Mouse (Mus musculus) liver, embryonic 13.5 days (tissue): ENCODE results near the gene Cdc14b. TPM values are rescaled to one million over a fixed set of nuclear protein-coding genes. Genes with fewer than 3 reads are reported as not detected.

Source experiments
- ATAC-seq: fragments of 200-750 bp; cut with Nextera tagmentation; 2 replicates; pipeline ENCODE4 v1.8.0; 2017; ENCODE audit warnings: low read depth, mild to moderate bottlenecking, moderate number of reproducible peaks, moderate library complexity
- DNase-seq: peaks from one replicate; pipeline ENCODE4 v3.0.0; 2022
- H3K27ac ChIP-seq: fragments of 300-500 bp; sonication (generic); 2 replicates; pipeline ENCODE4 v1.5.1; 2015; ENCODE audit warnings: moderate library complexity, mild to moderate bottlenecking, inconsistent platforms
- H3K27me3 ChIP-seq: fragments of 300-500 bp; sonication (generic); 2 replicates; pipeline ENCODE4 v1.6.1; 2015; ENCODE audit warnings: mild to moderate bottlenecking, inconsistent platforms
- H3K36me3 ChIP-seq: fragments of 300-500 bp; sonication (generic); 2 replicates; pipeline ENCODE4 v1.6.1; 2015; ENCODE audit warnings: mild to moderate bottlenecking, inconsistent platforms
- H3K4me1 ChIP-seq: fragments of 300-500 bp; sonication (generic); replicated peaks from 2 replicates; pipeline ENCODE4 v1.6.1; 2015; ENCODE audit warnings: inconsistent platforms
- H3K4me2 ChIP-seq: fragments of 300-500 bp; sonication (generic); 2 replicates; pipeline ENCODE4 v1.6.1; 2015; ENCODE audit warnings: inconsistent platforms, mild to moderate bottlenecking, moderate library complexity
- H3K4me3 ChIP-seq: fragments of 300-500 bp; sonication (generic); replicated peaks from 2 replicates; pipeline ENCODE4 v1.5.1; 2015; ENCODE audit warnings: mild to moderate bottlenecking, inconsistent platforms
- H3K9ac ChIP-seq: fragments of 300-500 bp; sonication (generic); 2 replicates; pipeline ENCODE4 v1.6.1; 2015; ENCODE audit warnings: mild to moderate bottlenecking, inconsistent platforms
- H3K9me3 ChIP-seq: fragments of 300-500 bp; sonication (generic); replicated peaks from 2 replicates; pipeline ENCODE4 v1.6.1; 2016; ENCODE audit warnings: inconsistent platforms
- WGBS: fragments of 180-500 bp; shearing (Covaris S2); methylation state at CpG from one replicate; pipeline ENCODE4 v1.1.7; 2015; ENCODE audit not compliant: insufficient replicate concordance; 5-methylcytosine and 5-hydroxymethylcytosine counted together
- polyA plus RNA-seq: library from polyadenylated mRNA; unstranded; fragments of >200 nt; fragmentation: Nextera tagmentation; extraction: Ambion mirVana; gene quantifications from 2 replicates; pipeline ENCODE4 v1.2.1, GENCODE M21; 2015

Cdc14b gene
- polyA plus RNA-seq, 1 experiment from 2014 or later: 6.9 TPM

DNA sequence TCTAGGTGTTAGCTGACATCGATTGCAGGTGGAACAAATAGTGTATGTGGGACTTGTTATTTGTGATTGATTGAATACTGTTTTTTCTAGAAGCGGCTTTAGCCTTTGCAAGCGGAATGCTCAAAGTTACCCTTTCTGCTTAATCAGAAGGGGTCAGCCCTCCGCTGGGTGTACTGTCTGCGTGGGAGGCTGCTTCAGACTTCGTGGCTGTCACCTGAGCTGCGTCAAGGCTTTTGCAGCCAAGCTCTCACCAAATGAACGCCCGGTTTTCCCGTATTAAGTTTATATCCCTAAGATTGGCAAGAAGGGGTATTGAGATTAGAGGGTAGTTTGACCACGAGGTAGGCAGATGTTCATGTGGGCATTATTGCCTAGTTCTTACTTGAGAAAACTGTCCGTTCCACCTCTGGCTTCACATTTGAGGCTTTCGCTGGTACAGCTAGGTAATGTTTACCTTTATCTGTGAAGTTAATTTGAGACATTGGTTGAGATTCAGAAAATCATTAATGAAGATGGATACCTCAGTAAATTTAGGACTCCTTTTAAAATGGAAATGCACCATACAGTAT, 111.9 kb downstream of the Cdc14b start:
- 53% methylated on average over 13 of the region's 13 CpGs for WGBS
- peak overlapping the region; percentile 85 for H3K4me3 ChIP-seq
- no peaks in the 10 kb centered on the region for H3K9me3 ChIP-seq
- DNase-seq: no peak
- no peak for ATAC-seq
- H3K4me2 ChIP-seq: peak overlapping the region; percentile 100
- H3K27ac ChIP-seq: no peak overlapping the region
- H3K36me3 ChIP-seq: no peaks in the 10 kb centered on the region
- H3K9ac ChIP-seq: peak overlapping the region; percentile 89
- H3K4me1 ChIP-seq: peaks cover 28% of the 10 kb centered on the region
- H3K27me3 ChIP-seq: peaks cover 23% of the 10 kb centered on the region

DNA sequence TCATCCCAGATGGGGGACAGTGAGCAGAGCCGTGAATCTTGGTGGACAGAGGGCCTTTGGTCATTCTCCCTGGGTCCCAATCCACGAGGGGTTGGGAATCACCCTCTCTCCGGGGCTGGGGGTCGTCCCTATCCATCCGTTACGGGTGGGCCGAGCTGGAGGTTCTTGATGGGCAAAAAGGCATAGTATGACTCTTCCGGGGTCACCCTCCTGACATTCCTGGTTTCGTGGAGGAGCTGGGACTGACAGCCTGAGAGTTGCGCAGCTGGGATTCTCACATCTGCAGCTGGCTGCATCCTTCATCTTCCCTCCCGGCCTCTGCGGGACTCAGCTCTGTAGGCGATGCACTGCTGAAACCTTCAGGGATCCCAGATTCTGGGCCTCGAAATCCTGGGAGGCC, 112.5 kb downstream of the Cdc14b start:
- H3K27ac ChIP-seq: no peak overlapping the region
- H3K36me3 ChIP-seq: no peaks in the 10 kb centered on the region
- no peak for ATAC-seq
- peaks cover 28% of the 10 kb centered on the region for H3K4me1 ChIP-seq
- H3K9ac ChIP-seq: peak overlapping the region; percentile 89
- no peaks in the 10 kb centered on the region for H3K9me3 ChIP-seq
- peak overlapping the region; percentile 100 for H3K4me2 ChIP-seq
- WGBS: 18% methylated on average over 14 of the region's 14 CpGs
- H3K4me3 ChIP-seq: peak overlapping the region; percentile 85
- peaks cover 25% of the 10 kb centered on the region for H3K27me3 ChIP-seq
- DNase-seq: no peak

DNA sequence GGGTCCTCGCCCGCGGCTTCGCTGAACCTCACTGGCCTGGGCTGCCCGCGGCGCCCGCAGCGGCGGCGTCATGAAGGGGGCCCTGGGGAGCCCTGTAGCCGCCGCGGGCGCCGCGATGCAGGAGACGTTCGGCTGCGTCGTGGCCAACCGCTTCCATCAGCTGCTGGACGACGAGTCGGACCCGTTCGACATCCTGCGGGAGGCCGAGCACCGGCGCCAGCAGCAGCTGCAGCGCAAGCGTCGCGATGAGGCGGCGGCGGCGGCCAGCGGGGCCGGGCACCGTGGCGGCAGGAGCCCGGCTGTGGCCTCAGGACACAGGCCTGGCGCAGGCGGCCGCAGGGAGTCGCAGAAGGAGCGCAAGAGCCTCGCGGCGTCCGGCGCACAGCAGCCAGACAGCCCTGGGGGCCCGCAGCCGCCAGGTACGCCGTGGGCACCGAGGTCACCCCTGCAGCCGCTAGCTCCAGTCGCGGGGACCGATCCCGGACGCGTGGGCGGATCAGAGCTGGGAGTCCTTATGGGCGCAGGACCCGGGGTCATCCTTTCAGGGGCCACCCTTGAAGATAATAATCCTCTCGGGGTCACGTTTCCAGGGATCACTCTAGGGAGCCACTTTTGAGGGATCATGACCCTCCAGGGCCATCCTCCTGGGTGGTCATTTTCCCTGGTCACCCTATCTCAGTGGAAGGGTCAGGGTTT, 113.0 kb downstream of the Cdc14b start:
- H3K27ac ChIP-seq: peak overlapping the region; percentile 79
- no peaks in the 10 kb centered on the region for H3K9me3 ChIP-seq
- peak overlapping the region; percentile 85 for H3K4me3 ChIP-seq
- H3K36me3 ChIP-seq: no peaks in the 10 kb centered on the region
- no peak for DNase-seq
- H3K4me2 ChIP-seq: peak overlapping the region; percentile 100
- peaks cover 30% of the 10 kb centered on the region for H3K27me3 ChIP-seq
- under 1% methylated on average over 71 of the region's 71 CpGs for WGBS
- H3K4me1 ChIP-seq: peaks cover 28% of the 10 kb centered on the region
- peak; percentile 65 for ATAC-seq
- peak overlapping the region; percentile 89 for H3K9ac ChIP-seq

DNA sequence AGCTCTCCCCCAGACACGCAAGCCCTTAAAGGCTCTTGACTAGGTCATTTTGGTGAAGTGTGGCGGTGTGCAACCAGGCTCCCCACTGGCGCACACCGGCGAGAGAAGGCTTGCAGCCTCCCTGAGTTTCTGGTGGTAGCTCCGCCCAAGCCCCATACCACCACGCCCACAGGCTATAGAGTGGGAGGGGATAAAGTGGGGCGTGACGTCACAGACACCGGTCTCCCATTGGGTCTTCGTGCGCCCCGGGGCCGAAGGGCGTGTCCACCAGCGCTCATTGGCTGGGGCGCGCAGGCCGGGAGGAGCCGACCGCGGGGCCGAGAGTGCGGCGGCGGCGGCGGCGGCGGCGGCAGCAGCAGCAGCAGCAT, 113.6 kb downstream of the Cdc14b start, which contains the start of gene Habp4:
Gene Habp4 (plus strand): TSS at position 277 of the 368 bp plus-strand sequence.
- Histone ChIP-seq H3K9ac (peak within 1 kb of the TSS; percentile 89), H3K9me3 (no peaks in the 10 kb centered on the region), H3K36me3 (no peaks in the 10 kb centered on the region), H3K4me1 (peaks cover 28% of the 10 kb centered on the region), H3K27me3 (peaks cover 30% of the 10 kb centered on the region), H3K27ac (peak within 1 kb of the TSS; percentile 79), H3K4me2 (peak within 1 kb of the TSS; percentile 100), H3K4me3 (peak within 1 kb of the TSS; percentile 85)
- peak; percentile 97 for ATAC-seq
- WGBS: under 1% methylated on average over 29 of the region's 31 CpGs
- DNase-seq: peak; percentile 98

DNA sequence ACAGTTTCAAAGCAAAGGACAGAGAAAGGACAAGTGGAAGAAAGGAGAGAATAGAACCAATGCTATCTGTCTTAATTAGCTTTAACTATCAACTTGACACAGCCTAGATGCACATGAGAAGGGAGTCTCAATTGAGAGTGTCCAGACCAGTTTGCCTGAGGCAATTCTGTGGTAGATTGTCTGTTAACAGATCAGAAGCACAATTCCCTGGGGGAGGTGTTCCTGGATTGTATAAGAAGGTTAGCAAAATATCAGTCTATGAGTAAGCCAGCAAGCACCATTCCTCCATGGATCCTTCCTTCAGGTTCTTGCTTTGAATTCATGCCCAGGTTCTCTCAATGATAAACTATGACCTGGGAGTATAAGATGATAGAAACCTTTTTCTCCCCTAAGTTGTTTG, 118.1 kb downstream of the Cdc14b start:
- no peaks in the 10 kb centered on the region for H3K9me3 ChIP-seq
- no peak for DNase-seq
- ATAC-seq: no peak
- H3K4me1 ChIP-seq: peaks cover 30% of the 10 kb centered on the region
- peaks cover 27% of the 10 kb centered on the region for H3K27me3 ChIP-seq
- H3K4me2 ChIP-seq: no peak overlapping the region
- H3K4me3 ChIP-seq: no peak overlapping the region
- no peak overlapping the region for H3K27ac ChIP-seq
- H3K9ac ChIP-seq: no peak overlapping the region
- no peaks in the 10 kb centered on the region for H3K36me3 ChIP-seq

DNA sequence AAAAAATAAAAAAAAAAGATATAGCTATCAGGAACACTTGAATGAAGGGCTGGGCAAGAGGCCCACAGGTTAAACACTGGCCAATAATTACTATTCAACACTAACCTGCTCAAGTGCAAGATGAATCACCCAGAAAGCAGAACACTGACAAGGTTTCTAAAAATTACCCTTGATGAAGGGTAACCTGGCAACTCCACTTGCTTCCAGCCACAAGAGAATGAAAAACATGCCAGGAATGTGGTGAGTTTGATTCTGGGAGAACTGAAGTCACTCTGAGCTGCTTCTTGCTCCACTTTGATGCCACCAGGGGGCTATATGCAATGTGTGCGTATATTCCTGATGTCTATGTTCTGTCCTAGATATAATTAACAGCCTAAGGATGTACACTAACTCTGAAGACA, 119.9 kb downstream of the Cdc14b start:
- ATAC-seq (no peak), DNase-seq (no peak)
- H3K36me3 ChIP-seq: peaks cover 1% of the 10 kb centered on the region; the same call in 1 of the 2 replicates
- peaks cover 26% of the 10 kb centered on the region for H3K27me3 ChIP-seq
- 33% methylated on average over 1 of the region's 1 CpGs for WGBS
- H3K9me3 ChIP-seq: no peaks in the 10 kb centered on the region
- peaks cover 35% of the 10 kb centered on the region for H3K4me1 ChIP-seq
- H3K4me3 ChIP-seq: no peak overlapping the region
- no peak overlapping the region for H3K9ac ChIP-seq
- H3K27ac ChIP-seq: no peak overlapping the region
- H3K4me2 ChIP-seq: no peak overlapping the region

DNA sequence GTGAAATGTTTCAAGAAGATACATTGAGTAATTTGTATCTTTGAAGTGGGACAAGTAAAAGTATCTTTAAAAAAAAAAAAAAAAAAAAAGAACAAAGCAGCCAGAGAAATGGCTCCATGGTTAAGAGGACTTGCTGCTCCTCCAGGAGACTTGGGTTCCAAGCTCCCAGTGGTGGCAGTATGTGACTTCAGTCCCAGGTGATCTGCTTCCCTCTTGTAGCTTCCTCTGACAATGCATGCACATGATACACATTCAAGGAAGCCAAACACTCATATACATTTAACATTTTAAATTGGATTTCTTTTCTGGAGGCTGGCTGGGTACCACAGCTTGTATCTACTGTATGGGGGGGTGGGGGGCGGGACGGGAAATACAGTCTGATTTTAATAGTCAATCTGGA, 120.4 kb downstream of the Cdc14b start:
- no peak overlapping the region for H3K9ac ChIP-seq
- 61% methylated on average over 2 of the region's 2 CpGs for WGBS
- no peak overlapping the region for H3K4me2 ChIP-seq
- H3K27ac ChIP-seq: no peak overlapping the region
- H3K9me3 ChIP-seq: no peaks in the 10 kb centered on the region
- H3K36me3 ChIP-seq: peaks cover 7% of the 10 kb centered on the region
- peaks cover 22% of the 10 kb centered on the region for H3K27me3 ChIP-seq
- no peak overlapping the region for H3K4me3 ChIP-seq
- DNase-seq (no peak), ATAC-seq (no peak)
- peaks cover 39% of the 10 kb centered on the region for H3K4me1 ChIP-seq

DNA sequence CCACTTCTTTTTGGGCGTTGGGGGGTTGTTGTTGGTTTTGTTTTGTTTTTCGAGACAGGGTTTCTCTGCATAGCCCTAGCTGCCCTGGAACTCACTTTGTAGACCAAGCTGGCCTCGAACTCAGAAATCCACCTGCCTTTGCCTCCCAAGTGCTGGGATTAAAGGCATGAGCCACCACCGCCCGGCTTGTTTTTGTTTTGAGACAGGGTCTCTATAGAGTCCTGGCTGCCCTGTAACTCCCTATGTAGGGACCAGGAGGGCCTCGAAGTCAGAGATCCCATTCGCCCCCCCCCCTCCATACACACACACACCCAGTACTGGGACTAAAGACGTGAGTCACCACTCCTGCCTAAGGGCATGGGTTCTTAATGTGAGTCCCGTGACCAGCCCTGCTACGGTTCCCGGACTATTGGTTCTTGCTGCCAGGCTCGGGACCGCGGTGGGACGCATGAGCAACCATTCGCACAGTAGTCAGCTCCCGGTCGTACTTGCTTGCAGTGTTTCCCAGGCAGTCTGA, 121.3 kb downstream of the Cdc14b start:
- WGBS: under 1% methylated on average over 18 of the region's 18 CpGs
- DNase-seq: peak; percentile 36
- Histone ChIP-seq H3K9ac (peak overlapping the region; percentile 64), H3K9me3 (no peaks in the 10 kb centered on the region), H3K4me1 (peaks cover 46% of the 10 kb centered on the region), H3K36me3 (peaks cover 8% of the 10 kb centered on the region), H3K4me2 (peak overlapping the region; percentile 97), H3K27ac (peak overlapping the region; percentile 81), H3K27me3 (peaks cover 17% of the 10 kb centered on the region), H3K4me3 (peak overlapping the region; percentile 94)
- ATAC-seq: peak; percentile 22

DNA sequence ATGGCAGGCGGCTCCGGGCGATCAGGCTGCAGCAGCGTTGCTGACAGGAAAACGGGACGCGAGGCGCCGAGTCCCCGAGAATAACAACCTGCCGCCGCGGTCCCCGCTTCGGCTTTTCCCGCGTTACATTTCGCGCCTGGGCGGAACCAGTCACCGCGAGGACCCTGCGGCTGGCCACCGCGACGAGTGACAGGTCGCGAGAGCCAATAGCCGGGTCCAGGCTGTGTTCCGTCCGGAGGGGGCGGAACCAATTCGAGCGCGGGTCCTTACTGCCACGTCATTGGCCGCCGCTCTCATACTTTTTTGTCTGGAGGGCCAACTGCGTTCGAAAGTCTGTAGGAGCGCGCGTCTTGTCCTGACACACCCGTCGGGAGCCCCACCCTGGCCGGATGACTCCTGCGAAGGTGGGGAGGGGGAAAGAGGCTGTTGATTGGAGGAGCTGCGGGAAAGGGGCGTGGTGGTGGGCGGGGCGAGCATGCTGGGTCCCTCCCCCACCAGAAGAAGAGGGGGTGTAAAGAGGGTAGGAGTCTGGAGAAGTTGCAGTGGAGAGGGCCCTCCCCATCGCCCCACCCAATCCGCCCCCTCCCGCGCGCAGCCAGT, 121.9 kb downstream of the Cdc14b start, which contains the start of gene Zfp367:
Gene Zfp367 (minus strand): TSS at position 120 of the 600 bp plus-strand sequence.
- H3K4me2 ChIP-seq: peak within 1 kb of the TSS; percentile 97
- H3K4me3 ChIP-seq: peak within 1 kb of the TSS; percentile 94
- H3K27ac ChIP-seq: peak within 1 kb of the TSS; percentile 98
- H3K9ac ChIP-seq: peak within 1 kb of the TSS; percentile 98
- peaks cover 50% of the 10 kb centered on the region for H3K4me1 ChIP-seq
- peak; percentile 94 for ATAC-seq
- H3K36me3 ChIP-seq: peaks cover 8% of the 10 kb centered on the region
- peaks cover 14% of the 10 kb centered on the region for H3K27me3 ChIP-seq
- no peaks in the 10 kb centered on the region for H3K9me3 ChIP-seq
- under 1% methylated on average over 56 of the region's 56 CpGs for WGBS
- peak; percentile 98 for DNase-seq

DNA sequence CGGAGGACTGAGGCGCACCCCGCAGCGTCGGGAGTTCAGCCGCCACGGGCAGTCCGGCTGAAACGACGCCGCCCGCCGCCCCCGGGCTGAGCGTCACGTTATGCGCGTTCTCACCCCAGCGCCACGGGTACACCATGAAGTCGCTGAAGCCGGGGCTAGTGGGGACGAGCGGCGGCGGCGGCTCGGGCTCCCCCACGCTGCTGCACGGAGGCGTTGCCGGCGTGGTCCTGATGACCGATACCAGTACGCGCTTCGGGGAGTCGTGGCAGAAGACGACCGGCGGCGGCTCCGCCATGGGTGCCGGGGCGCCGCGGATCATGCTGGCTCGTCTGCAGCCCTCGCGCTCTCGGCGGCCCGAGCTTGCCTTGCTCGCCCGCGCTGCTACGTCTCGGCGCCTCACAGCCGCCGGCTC, 122.4 kb downstream of the Cdc14b start:
- 0% methylated on average over 61 of the region's 61 CpGs for WGBS
- peak overlapping the region; percentile 94 for H3K4me3 ChIP-seq

DNA sequence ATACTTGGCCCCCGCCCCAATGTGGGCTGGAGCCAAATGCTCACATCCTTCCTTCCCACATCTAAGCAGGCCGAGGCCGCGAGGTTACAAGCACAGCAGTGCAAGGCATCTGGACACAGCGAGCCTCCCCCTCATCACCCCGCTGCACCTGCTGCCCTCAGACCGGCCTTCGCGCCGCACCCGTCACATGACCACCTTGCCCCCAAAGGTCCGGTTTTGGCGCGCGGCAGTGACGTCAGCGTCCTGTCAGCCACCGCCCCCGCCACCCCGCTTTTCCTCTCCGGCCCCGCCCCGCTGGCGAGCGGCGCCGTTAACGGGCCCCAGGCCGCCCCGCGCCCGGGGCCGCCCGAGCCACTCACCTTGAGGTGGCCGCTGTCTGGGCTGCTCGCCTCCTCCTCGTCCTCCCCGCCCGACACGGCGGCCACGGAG, 122.8 kb downstream of the Cdc14b start:
- DNase-seq (peak; percentile 86), ATAC-seq (peak; percentile 19)
- Histone ChIP-seq H3K27me3 (peaks cover 8% of the 10 kb centered on the region), H3K9ac (peak overlapping the region; percentile 98), H3K27ac (peak overlapping the region; percentile 98), H3K4me3 (peak overlapping the region; percentile 94), H3K4me2 (peak overlapping the region; percentile 97), H3K4me1 (peaks cover 53% of the 10 kb centered on the region), H3K36me3 (peaks cover 8% of the 10 kb centered on the region), H3K9me3 (no peaks in the 10 kb centered on the region)
- WGBS: under 1% methylated on average over 41 of the region's 42 CpGs

More for the DNA sequence above, 122.4 kb downstream of the Cdc14b start:
- Histone ChIP-seq H3K9ac (peak overlapping the region; percentile 98), H3K36me3 (peaks cover 8% of the 10 kb centered on the region), H3K4me2 (peak overlapping the region; percentile 97), H3K27me3 (peaks cover 12% of the 10 kb centered on the region), H3K27ac (peak overlapping the region; percentile 98), H3K9me3 (no peaks in the 10 kb centered on the region), H3K4me1 (peaks cover 50% of the 10 kb centered on the region)
- DNase-seq (no peak), ATAC-seq (peak; percentile 0; the same call in 1 of the 2 replicates)
